Mouse (Mus musculus) midbrain, embryonic 16.5 days (tissue): ENCODE data around the gene Ccdc153. TPM values are rescaled to one million over a fixed set of nuclear protein-coding genes. Genes with fewer than 3 reads are reported as not detected.

ENCODE experiments used
- ATAC-seq: fragments of 200-750 bp; cut with Nextera tagmentation; 2 replicates; pipeline ENCODE4 v1.8.0; 2017; ENCODE audit warnings: moderate TSS enrichment
- H3K27ac ChIP-seq: fragments of 300-500 bp; sonication (generic); 2 replicates; pipeline ENCODE4 v1.5.1; 2014; ENCODE audit warnings: mild to moderate bottlenecking, low read length, mixed read lengths
- H3K27me3 ChIP-seq: fragments of 300-500 bp; sonication (generic); 2 replicates; pipeline ENCODE4 v1.6.1; 2014; ENCODE audit warnings: low read depth, low read length, mixed read lengths; ENCODE audit not compliant: control insufficient read depth, insufficient read depth
- H3K36me3 ChIP-seq: fragments of 300-500 bp; sonication (generic); 2 replicates; pipeline ENCODE4 v1.6.1; 2014; ENCODE audit warnings: mild to moderate bottlenecking, low read length, moderate library complexity, mixed read lengths; ENCODE audit not compliant: control insufficient read depth, insufficient read depth
- H3K4me1 ChIP-seq: fragments of 300-500 bp; sonication (generic); 2 replicates; pipeline ENCODE4 v1.6.1; 2014; ENCODE audit warnings: mild to moderate bottlenecking, low read length, mixed read lengths; ENCODE audit not compliant: control insufficient read depth, insufficient read depth
- H3K4me2 ChIP-seq: fragments of 300-500 bp; sonication (generic); 2 replicates; pipeline ENCODE4 v1.6.1; 2014; ENCODE audit warnings: mild to moderate bottlenecking, low read length, mixed read lengths
- H3K4me3 ChIP-seq: fragments of 300-500 bp; sonication (generic); 2 replicates; pipeline ENCODE4 v1.5.1; 2014; ENCODE audit warnings: low read depth, mild to moderate bottlenecking, low read length, moderate library complexity, mixed read lengths
- H3K9ac ChIP-seq: fragments of 300-500 bp; sonication (generic); 2 replicates; pipeline ENCODE4 v1.6.1; 2014; ENCODE audit warnings: low read depth, low read length, mixed read lengths
- H3K9me3 ChIP-seq: fragments of 300-500 bp; sonication (generic); replicated peaks from 2 replicates; pipeline ENCODE4 v1.6.1; 2014; ENCODE audit warnings: mild to moderate bottlenecking, low read length, mixed read lengths; ENCODE audit not compliant: control insufficient read depth, poor library complexity, severe bottlenecking
- WGBS: fragments of 180-500 bp; shearing (Covaris S2); extraction: QIAGEN DNeasy Blood & Tissue Kit; methylation state at CpG from one replicate; pipeline ENCODE4 v1.1.7; 2014; 5-methylcytosine and 5-hydroxymethylcytosine counted together
- polyA plus RNA-seq: library from polyadenylated mRNA; unstranded; fragments of >200 nt; fragmentation: Nextera tagmentation; extraction: Ambion mirVana; gene quantifications from 2 replicates; pipeline ENCODE4 v1.2.1, GENCODE M21; 2015

The Ccdc153 gene
- polyA plus RNA-seq, 1 experiment from 2014 or later, result 1.5 TPM

DNA sequence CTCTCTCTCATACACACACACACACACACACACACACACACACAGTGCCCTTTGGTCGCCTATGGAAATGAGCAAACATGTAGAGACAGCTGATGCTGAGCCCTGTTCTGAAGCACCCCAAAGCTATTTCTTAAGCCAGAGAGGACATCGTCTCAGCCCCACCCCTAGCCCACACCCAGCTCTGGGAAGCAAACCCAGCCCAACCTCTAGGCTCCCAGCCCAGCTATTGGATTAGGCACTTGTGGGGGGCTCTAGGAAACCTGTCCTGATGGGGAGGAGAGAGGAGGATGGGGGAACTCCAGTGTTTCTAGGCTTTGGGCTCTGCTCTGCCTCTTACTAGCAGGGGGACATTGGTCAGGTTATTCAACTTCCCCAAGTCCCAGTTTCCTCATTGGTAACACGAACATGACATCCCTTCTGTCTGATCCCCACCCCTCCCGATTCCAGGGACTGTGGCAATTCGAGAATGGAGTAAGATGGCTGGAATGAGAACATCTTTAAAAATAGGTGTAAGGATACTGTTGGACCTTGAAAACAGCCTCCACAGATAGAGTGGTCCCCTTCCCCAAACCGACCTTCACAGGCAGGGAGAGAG lies 45.9 kb downstream of the Ccdc153 start:
- Histone ChIP-seq H3K4me3 (peak overlapping the region; percentile 95), H3K9me3 (no peaks in the 10 kb centered on the region), H3K27ac (0 out of 2 replicates have a peak overlapping the region, but pooled peaks have one; percentile 33), H3K36me3 (peaks cover 9% of the 10 kb centered on the region), H3K4me1 (peaks cover 28% of the 10 kb centered on the region), H3K9ac (peak overlapping the region; percentile 98), H3K4me2 (peak overlapping the region; percentile 97), H3K27me3 (no peaks in the 10 kb centered on the region)
- WGBS, result 3% methylated on average over 6 of the region's 6 CpGs
- ATAC-seq, result no peak

GRCm38 (mm10) chr9:44287003-44287400 lies 46.5 kb downstream of the Ccdc153 start:
- Histone ChIP-seq H3K9me3 (no peaks in the 10 kb centered on the region), H3K4me2 (peak overlapping the region; percentile 97), H3K27ac (peak overlapping the region; percentile 87), H3K4me3 (peak overlapping the region; percentile 95), H3K9ac (peak overlapping the region; percentile 98), H3K27me3 (no peaks in the 10 kb centered on the region), H3K4me1 (peaks cover 28% of the 10 kb centered on the region), H3K36me3 (peaks cover 6% of the 10 kb centered on the region; the same call in 1 of the 2 replicates)
- 8% methylated on average over 11 of the region's 11 CpGs for WGBS
- no peak; the same call in 1 of the 2 replicates for ATAC-seq

- Histone ChIP-seq H3K4me2 (peak overlapping the region; percentile 97), H3K4me1 (peaks cover 28% of the 10 kb centered on the region), H3K4me3 (peak overlapping the region; percentile 95), H3K27ac (peak overlapping the region; percentile 87), H3K36me3 (peaks cover 6% of the 10 kb centered on the region; the same call in 1 of the 2 replicates), H3K9me3 (no peaks in the 10 kb centered on the region), H3K9ac (peak overlapping the region; percentile 98), H3K27me3 (no peaks in the 10 kb centered on the region)
- WGBS, result under 1% methylated on average over 47 of the region's 47 CpGs
- peak; percentile 59 for ATAC-seq
Measured at GRCm38 (mm10) chr9:44287401-44288075, 47.1 kb downstream of the Ccdc153 start.

GRCm38 (mm10) chr9:44288076-44288958 lies 47.8 kb downstream of the Ccdc153 start, which contains the start of gene Abcg4:
Abcg4 (minus strand) TSS chr9:44288615.
- Histone ChIP-seq H3K36me3 (peaks cover 6% of the 10 kb centered on the region), H3K9me3 (no peaks in the 10 kb centered on the region), H3K9ac (peak within 1 kb of the TSS; percentile 98), H3K4me2 (peak within 1 kb of the TSS; percentile 97), H3K4me1 (peaks cover 28% of the 10 kb centered on the region), H3K27ac (peak within 1 kb of the TSS; percentile 87), H3K4me3 (peak within 1 kb of the TSS; percentile 95), H3K27me3 (no peaks in the 10 kb centered on the region)
- under 1% methylated on average over 38 of the region's 38 CpGs for WGBS
- peak; percentile 70 for ATAC-seq

GRCm38 (mm10) chr9:44288959-44289291 lies 48.4 kb downstream of the Ccdc153 start:
- H3K4me1 ChIP-seq, result peaks cover 28% of the 10 kb centered on the region
- H3K27ac ChIP-seq, result peak overlapping the region; percentile 87
- peak overlapping the region; percentile 95 for H3K4me3 ChIP-seq
- no peaks in the 10 kb centered on the region for H3K27me3 ChIP-seq
- no peak for ATAC-seq
- H3K36me3 ChIP-seq, result peaks cover 6% of the 10 kb centered on the region
- peak overlapping the region; percentile 97 for H3K4me2 ChIP-seq
- peak overlapping the region; percentile 98 for H3K9ac ChIP-seq
- WGBS, result 5% methylated on average over 11 of the region's 11 CpGs
- no peaks in the 10 kb centered on the region for H3K9me3 ChIP-seq

DNA sequence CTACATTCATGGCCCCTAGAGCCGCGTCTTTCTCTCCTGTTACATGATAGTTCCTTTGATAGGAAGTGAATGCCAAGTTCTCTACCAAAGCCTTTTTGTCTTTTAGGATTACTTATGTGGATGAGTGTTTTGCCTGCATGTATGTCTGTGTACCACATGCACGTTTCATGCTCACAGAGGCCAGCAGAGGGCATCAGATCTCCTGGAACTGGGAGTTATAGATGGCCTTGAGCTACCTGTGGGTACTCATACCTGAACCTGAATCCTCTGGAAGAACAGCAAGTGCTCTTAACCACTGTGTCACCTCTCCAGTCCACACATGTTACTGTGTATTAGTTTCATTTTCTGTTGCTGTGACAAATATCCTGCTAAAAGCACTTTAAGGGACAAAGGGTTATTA lies 52.0 kb downstream of the Ccdc153 start:
- H3K27ac ChIP-seq, result no peak overlapping the region
- H3K4me3 ChIP-seq, result no peak overlapping the region
- no peak overlapping the region for H3K9ac ChIP-seq
- H3K4me1 ChIP-seq, result peaks cover 11% of the 10 kb centered on the region
- no peaks in the 10 kb centered on the region for H3K9me3 ChIP-seq
- ATAC-seq, result no peak
- peaks cover 30% of the 10 kb centered on the region for H3K36me3 ChIP-seq
- no peaks in the 10 kb centered on the region for H3K27me3 ChIP-seq
- no peak overlapping the region for H3K4me2 ChIP-seq
- WGBS, result 63% methylated on average over 3 of the region's 3 CpGs

Other genes with a start within 250 kb of the Ccdc153 start
- gene Thy1, start 197.3 kb upstream of the Ccdc153 start, polyA plus RNA-seq, result 2.9 and 6.4 TPM in 2 replicates
- gene Usp2, start 173.7 kb upstream of the Ccdc153 start, polyA plus RNA-seq, result 6.7 and 9.7 TPM in 2 replicates
- 0.15 and 0.16 TPM in 2 replicates for gene Mfrp, start 138.9 kb upstream of the Ccdc153 start, polyA plus RNA-seq
- 4.6 and 5.5 TPM in 2 replicates for gene C1qtnf5, start 133.4 kb upstream of the Ccdc153 start, polyA plus RNA-seq
- gene Gm49380, start 127.2 kb upstream of the Ccdc153 start, polyA plus RNA-seq, result 0.10 and 0.15 TPM in 2 replicates
- 25.6 and 26.0 TPM in 2 replicates for gene Rnf26, start 127.2 kb upstream of the Ccdc153 start, polyA plus RNA-seq
- gene Mcam, start 106.2 kb upstream of the Ccdc153 start, polyA plus RNA-seq, result 9.6 and 10.5 TPM in 2 replicates
- 21.7 and 26.5 TPM in 2 replicates for gene Cbl, start 6.6 kb upstream of the Ccdc153 start, polyA plus RNA-seq
- 0.72 and 0.82 TPM in 2 replicates for gene Pdzd3, start 10.8 kb downstream of the Ccdc153 start, polyA plus RNA-seq
- 5.1 and 6.1 TPM in 2 replicates for gene Nlrx1, start 27.9 kb downstream of the Ccdc153 start, polyA plus RNA-seq
- 29.7 and 33.9 TPM in 2 replicates for gene Abcg4, start 47.9 kb downstream of the Ccdc153 start, polyA plus RNA-seq
- gene Hinfp, start 65.0 kb downstream of the Ccdc153 start, polyA plus RNA-seq, result 28.7 and 30.0 TPM in 2 replicates
- gene C2cd2l, start 79.6 kb downstream of the Ccdc153 start, polyA plus RNA-seq, result 22.3 and 24.8 TPM in 2 replicates
- gene Dpagt1, start 85.3 kb downstream of the Ccdc153 start, polyA plus RNA-seq, result 36.1 and 39.6 TPM in 2 replicates
- 112 and 124 TPM in 2 replicates for gene H2afx, start 94.0 kb downstream of the Ccdc153 start, polyA plus RNA-seq
- gene Hmbs, start 103.6 kb downstream of the Ccdc153 start, polyA plus RNA-seq, result 54.7 and 56.2 TPM in 2 replicates
- gene Vps11, start 121.0 kb downstream of the Ccdc153 start, polyA plus RNA-seq, result 40.6 and 45.6 TPM in 2 replicates
- 26.8 and 28.2 TPM in 2 replicates for gene Hyou1, start 138.8 kb downstream of the Ccdc153 start, polyA plus RNA-seq
- gene Slc37a4, start 156.2 kb downstream of the Ccdc153 start, polyA plus RNA-seq, result 43.1 and 46.6 TPM in 2 replicates
- 826 and 926 TPM in 2 replicates for gene Rps25, start 166.5 kb downstream of the Ccdc153 start, polyA plus RNA-seq
- 330 and 343 TPM in 2 replicates for gene Trappc4, start 166.9 kb downstream of the Ccdc153 start, polyA plus RNA-seq
- gene Ccdc84, start 177.9 kb downstream of the Ccdc153 start, polyA plus RNA-seq, result 35.7 and 39.2 TPM in 2 replicates
- not detected in 2 replicates for gene Foxr1, start 200.5 kb downstream of the Ccdc153 start, polyA plus RNA-seq
- not detected in 2 replicates for gene Upk2, start 214.3 kb downstream of the Ccdc153 start, polyA plus RNA-seq
- 10.7 and 10.8 TPM in 2 replicates for gene Bcl9l, start 242.1 kb downstream of the Ccdc153 start, polyA plus RNA-seq